Mouse (Mus musculus) liver, adult 2 months (tissue): Measurements from ENCODE around the gene Smoc2. TPM values are rescaled to one million over a fixed set of nuclear protein-coding genes. Genes with fewer than 3 reads are reported as not detected.

ENCODE experiments used
- DNase-seq: peaks from one replicate; pipeline ENCODE4 v3.0.0-alpha.2; 2011; ENCODE audit warnings: low read depth, low spot score; ENCODE audit errors: extremely low read depth
- H3K27ac ChIP-seq: fragments of 200-500 bp; replicated peaks from 2 replicates; pipeline ENCODE4 v1.5.1; 2012; ENCODE audit warnings: low read depth, mild to moderate bottlenecking, control low read depth, inconsistent platforms, low read length; ENCODE audit not compliant: insufficient read depth
- H3K27me3 ChIP-seq: fragments of 200-500 bp; 2 replicates; pipeline ENCODE4 v1.6.1; 2012; ENCODE audit warnings: mild to moderate bottlenecking, moderate library complexity, low read length, inconsistent platforms; ENCODE audit not compliant: control insufficient read depth, insufficient read depth
- H3K36me3 ChIP-seq: fragments of 200-500 bp; 2 replicates; pipeline ENCODE4 v1.6.1; 2012; ENCODE audit warnings: low read length, inconsistent platforms; ENCODE audit not compliant: control insufficient read depth, insufficient read depth
- H3K4me1 ChIP-seq: fragments of 200-500 bp; 2 replicates; pipeline ENCODE4 v1.6.1; 2011; ENCODE audit warnings: low read length; ENCODE audit not compliant: control insufficient read depth, insufficient read depth
- H3K4me3 ChIP-seq: fragments of 200-500 bp; 2 replicates; pipeline ENCODE4 v1.5.1; 2011; ENCODE audit warnings: low read depth, mild to moderate bottlenecking, control low read depth, low read length, moderate library complexity; ENCODE audit not compliant: insufficient read depth
- H3K79me2 ChIP-seq: fragments of 200-500 bp; 2 replicates; pipeline ENCODE4 v1.6.1; 2012; ENCODE audit warnings: inconsistent platforms, mild to moderate bottlenecking, low read length, moderate library complexity; ENCODE audit not compliant: control insufficient read depth, insufficient read depth
- H3K9ac ChIP-seq: fragments of 200-500 bp; 2 replicates; pipeline ENCODE4 v1.6.1; 2012; ENCODE audit warnings: low read depth, mild to moderate bottlenecking, control low read depth, inconsistent platforms, low read length
- CTCF ChIP-seq: fragments of 200-500 bp; IDR thresholded peaks from 2 replicates; pipeline ENCODE4 v1.5.1; 2011; ENCODE audit warnings: low read depth, low read length, control low read depth
- POLR2A ChIP-seq: fragments of 200-500 bp; IDR thresholded peaks from 2 replicates; pipeline ENCODE4 v1.6.1; 2011; ENCODE audit warnings: low read length, control low read depth; ENCODE audit not compliant: insufficient read depth; ENCODE audit errors: extremely low read depth
- WGBS: fragments of 180-500 bp; shearing (Covaris S2); methylation state at CpG from one replicate; pipeline ENCODE4 v1.1.7; 2018; 5-methylcytosine and 5-hydroxymethylcytosine counted together
- polyA plus RNA-seq: library from polyadenylated mRNA; depleted of rRNA; stranded (reverse); fragments of >200 nt; gene quantifications from 2 replicates; pipeline ENCODE4 v1.2.3, GENCODE M21; 2012
- total RNA-seq: library from RNA; depleted of rRNA; stranded (reverse); fragments of >200 nt; gene quantifications from 2 replicates; pipeline ENCODE4 v1.2.3, GENCODE M21; 2014

Smoc2 gene
- total and polyA plus RNA-seq, 2 experiments, result 3.6 to 3.9 TPM

DNA sequence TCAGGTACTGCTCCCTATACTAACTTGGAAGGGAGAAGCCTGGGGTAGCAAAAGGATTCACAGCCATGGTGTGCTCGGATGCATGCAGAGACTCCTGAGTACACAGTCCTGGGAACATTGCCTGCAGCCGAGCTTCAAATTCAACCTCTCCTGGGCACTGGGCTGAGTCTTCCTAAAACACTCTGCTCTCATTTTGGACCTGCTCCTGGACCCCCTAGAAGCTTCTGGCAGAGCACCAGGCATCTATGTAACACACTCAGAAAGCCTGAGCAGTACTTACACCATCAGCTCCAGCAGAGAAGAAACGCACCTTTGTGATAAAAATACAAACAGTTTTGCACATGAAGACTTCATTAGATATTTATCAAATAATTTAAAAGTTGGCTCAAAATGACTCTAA lies 18.3 kb upstream of the Smoc2 start:
- Histone ChIP-seq H3K9ac (no peak overlapping the region), H3K27me3 (no peaks in the 10 kb centered on the region), H3K36me3 (no peaks in the 10 kb centered on the region), H3K4me3 (no peak overlapping the region), H3K79me2 (no peaks in the 10 kb centered on the region), H3K4me1 (no peaks in the 10 kb centered on the region), H3K27ac (no peak overlapping the region)
- no peak for DNase-seq
- 83% methylated on average over 3 of the region's 3 CpGs for WGBS
- TF ChIP-seq POLR2A, result no peak
- TF ChIP-seq CTCF, result no peak

DNA sequence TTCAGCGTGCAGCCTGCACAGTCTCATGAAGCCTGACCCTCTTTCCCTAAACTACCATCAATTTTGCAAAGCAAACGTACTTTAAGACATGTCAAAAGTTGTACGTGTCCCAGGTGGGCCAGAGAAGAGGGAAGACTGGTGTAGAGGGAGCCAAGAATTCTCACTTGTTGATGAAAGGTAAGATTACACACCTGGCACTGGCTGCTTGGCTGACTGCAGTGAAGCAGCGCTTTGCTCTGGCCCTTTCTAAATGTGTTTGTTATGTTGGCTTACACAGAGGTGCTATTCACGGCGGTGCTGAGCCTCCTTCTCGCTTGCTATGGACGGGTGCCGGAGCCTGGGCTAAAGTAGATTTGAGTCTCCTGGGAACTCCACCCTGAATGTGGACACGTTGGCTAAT lies 17.1 kb upstream of the Smoc2 start:
- no peaks in the 10 kb centered on the region for H3K4me1 ChIP-seq
- 73% methylated on average over 10 of the region's 10 CpGs for WGBS
- H3K36me3 ChIP-seq, result no peaks in the 10 kb centered on the region
- no peaks in the 10 kb centered on the region for H3K27me3 ChIP-seq
- no peak for DNase-seq
- no peak for TF ChIP-seq POLR2A
- no peak for TF ChIP-seq CTCF
- no peak overlapping the region for H3K4me3 ChIP-seq
- no peaks in the 10 kb centered on the region for H3K79me2 ChIP-seq
- H3K27ac ChIP-seq, result no peak overlapping the region
- no peak overlapping the region for H3K9ac ChIP-seq

DNA sequence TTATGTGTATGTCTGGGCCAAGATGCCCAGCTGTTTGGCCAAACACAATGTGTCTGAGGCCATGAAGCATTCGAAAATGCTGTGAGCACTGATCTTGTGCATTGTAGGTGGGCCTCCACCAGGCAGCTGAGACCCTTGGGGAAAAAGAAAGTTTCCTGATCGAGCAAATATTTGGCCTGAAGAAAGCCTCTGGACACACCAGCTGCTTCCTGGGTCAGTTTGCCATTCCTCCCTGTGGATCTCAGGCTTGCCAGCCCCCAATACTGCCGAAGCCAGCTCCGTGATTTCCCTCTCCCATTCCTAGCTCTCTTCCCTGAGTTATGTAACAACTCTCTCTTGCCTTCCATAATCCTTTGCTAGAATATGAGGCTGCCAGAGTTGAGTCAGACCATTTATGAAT lies 11.3 kb upstream of the Smoc2 start:
- no peak overlapping the region for H3K27ac ChIP-seq
- H3K4me1 ChIP-seq, result no peaks in the 10 kb centered on the region
- 76% methylated on average over 4 of the region's 4 CpGs for WGBS
- H3K36me3 ChIP-seq, result no peaks in the 10 kb centered on the region
- TF ChIP-seq POLR2A, result no peak
- TF ChIP-seq CTCF, result no peak
- no peak for DNase-seq
- no peak overlapping the region for H3K4me3 ChIP-seq
- no peak overlapping the region for H3K9ac ChIP-seq
- H3K79me2 ChIP-seq, result no peaks in the 10 kb centered on the region
- H3K27me3 ChIP-seq, result no peaks in the 10 kb centered on the region

- Histone ChIP-seq H3K36me3 (no peaks in the 10 kb centered on the region), H3K4me1 (no peaks in the 10 kb centered on the region), H3K9ac (no peak overlapping the region), H3K79me2 (no peaks in the 10 kb centered on the region), H3K27ac (no peak overlapping the region), H3K27me3 (no peaks in the 10 kb centered on the region), H3K4me3 (no peak overlapping the region)
- TF ChIP-seq POLR2A, result no peak
- no peak for TF ChIP-seq CTCF
- no peak for DNase-seq
- 64% methylated on average over 6 of the region's 6 CpGs for WGBS
Observed at GRCm38 (mm10) chr17:14273386-14273785, 5.9 kb upstream of the Smoc2 start.

DNA sequence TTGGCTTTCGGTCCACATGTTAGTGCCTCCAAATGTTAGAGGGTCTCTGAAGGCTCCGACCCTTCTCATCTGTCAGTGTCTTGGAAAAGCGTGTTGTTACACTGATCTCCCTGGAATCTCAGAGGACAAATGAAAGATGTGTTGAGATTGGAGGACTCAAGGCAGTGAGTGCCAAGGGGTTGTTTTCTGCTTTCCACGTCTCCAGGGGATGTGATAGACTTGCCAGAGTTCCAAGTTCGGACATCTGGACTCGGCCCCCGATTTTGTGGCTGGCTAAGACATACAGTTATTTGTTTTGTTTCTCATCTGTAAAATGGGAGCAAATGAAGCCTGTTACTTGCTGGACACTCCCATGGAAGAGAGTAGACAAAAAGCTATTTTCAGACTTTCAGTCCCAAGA lies 2.0 kb upstream of the Smoc2 start:
- Histone ChIP-seq H3K36me3 (no peaks in the 10 kb centered on the region), H3K4me3 (no peak overlapping the region), H3K4me1 (no peaks in the 10 kb centered on the region), H3K27me3 (peaks cover 4% of the 10 kb centered on the region; the same call in 1 of the 2 replicates), H3K79me2 (no peaks in the 10 kb centered on the region), H3K27ac (no peak overlapping the region), H3K9ac (no peak overlapping the region)
- no peak for DNase-seq
- TF ChIP-seq POLR2A (no peak), CTCF (no peak)
- WGBS, result 86% methylated on average over 7 of the region's 7 CpGs

DNA sequence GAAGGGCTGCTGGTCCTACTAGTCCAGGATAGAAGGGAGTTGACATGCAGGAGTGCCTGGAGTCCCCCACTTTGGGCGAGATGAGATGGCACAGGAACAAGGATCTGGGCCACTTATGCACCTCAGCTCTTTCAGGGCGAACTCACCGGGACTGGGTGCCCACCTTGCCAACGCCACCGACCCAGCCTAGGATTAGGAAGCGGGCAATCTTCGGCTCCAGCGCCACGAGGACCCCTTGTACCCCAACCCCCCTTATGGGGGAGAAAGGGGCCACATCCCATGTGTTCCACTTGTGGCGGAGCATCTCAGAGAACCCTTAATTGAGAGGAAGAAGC lies 627 bp downstream of the Smoc2 start:
- H3K79me2 ChIP-seq, result no peaks in the 10 kb centered on the region
- H3K27ac ChIP-seq, result no peak overlapping the region
- TF ChIP-seq CTCF (no peak), POLR2A (no peak)
- DNase-seq, result no peak
- no peaks in the 10 kb centered on the region for H3K4me1 ChIP-seq
- 4% methylated on average over 10 of the region's 10 CpGs for WGBS
- H3K27me3 ChIP-seq, result peaks cover 4% of the 10 kb centered on the region; the same call in 1 of the 2 replicates
- no peak overlapping the region for H3K9ac ChIP-seq
- H3K4me3 ChIP-seq, result peak overlapping the region; percentile 46; the same call in 1 of the 2 replicates
- H3K36me3 ChIP-seq, result no peaks in the 10 kb centered on the region
